Mouse (Mus musculus) left cerebral cortex, postnatal 14 days (tissue): Measurements from ENCODE around the gene Gprasp2. TPM values are rescaled to one million over a fixed set of nuclear protein-coding genes. Genes with fewer than 3 reads are reported as not detected.
"Not testable (repeated sequence)": the region's sequence is repeated elsewhere in the genome, so short reads cannot be mapped to it uniquely, and the experiment has no call there.

Experiments
- DNase-seq, 2 experiments: peaks; one replicate each; pipeline ENCODE4 v3.0.0; 2021 to 2022; ENCODE audit warnings: low spot score in 2 of 2, mixed read lengths in 1 of 2
- intact Hi-C: fragments of 180-260 bp; cut with DNase I; formaldehyde crosslinking; loops from one replicate; pipeline ENCODE4 v1.15.1; 2025
- long read RNA-seq, 2 experiments: library from polyadenylated mRNA; stranded (forward); transcript quantifications; one replicate each; pipeline ENCODE4 v2.0.0; 2021
- total RNA-seq, 2 experiments: library from RNA; stranded (reverse); gene quantifications; 2 replicates each; pipeline ENCODE4 v1.2.3; 2021

The Gprasp2 gene
- 100 to 1,000 TPM; 152 to 170 TPM for total RNA-seq
- long read RNA-seq, experiment 1, transcript Gprasp2-204 (7 exons, 880 nt) = major isoform, 8 of 69 reads
- long read RNA-seq, experiment 1, partial matches to known transcripts = 3 of 69 reads
- long read RNA-seq, experiment 1, other reads (novel, unspliced or antisense) = 55 of 69 reads
- long read RNA-seq, experiment 2, transcript Gprasp2-205 (5 exons, 776 nt) = minor isoform, 12 of 63 reads
- long read RNA-seq, experiment 2, transcript Gprasp2-204 (7 exons, 880 nt) = major isoform, 14 of 63 reads
- long read RNA-seq, experiment 2, partial matches to known transcripts = 7 of 63 reads
- long read RNA-seq, experiment 2, other reads (novel, unspliced or antisense) = 25 of 63 reads

DNA sequence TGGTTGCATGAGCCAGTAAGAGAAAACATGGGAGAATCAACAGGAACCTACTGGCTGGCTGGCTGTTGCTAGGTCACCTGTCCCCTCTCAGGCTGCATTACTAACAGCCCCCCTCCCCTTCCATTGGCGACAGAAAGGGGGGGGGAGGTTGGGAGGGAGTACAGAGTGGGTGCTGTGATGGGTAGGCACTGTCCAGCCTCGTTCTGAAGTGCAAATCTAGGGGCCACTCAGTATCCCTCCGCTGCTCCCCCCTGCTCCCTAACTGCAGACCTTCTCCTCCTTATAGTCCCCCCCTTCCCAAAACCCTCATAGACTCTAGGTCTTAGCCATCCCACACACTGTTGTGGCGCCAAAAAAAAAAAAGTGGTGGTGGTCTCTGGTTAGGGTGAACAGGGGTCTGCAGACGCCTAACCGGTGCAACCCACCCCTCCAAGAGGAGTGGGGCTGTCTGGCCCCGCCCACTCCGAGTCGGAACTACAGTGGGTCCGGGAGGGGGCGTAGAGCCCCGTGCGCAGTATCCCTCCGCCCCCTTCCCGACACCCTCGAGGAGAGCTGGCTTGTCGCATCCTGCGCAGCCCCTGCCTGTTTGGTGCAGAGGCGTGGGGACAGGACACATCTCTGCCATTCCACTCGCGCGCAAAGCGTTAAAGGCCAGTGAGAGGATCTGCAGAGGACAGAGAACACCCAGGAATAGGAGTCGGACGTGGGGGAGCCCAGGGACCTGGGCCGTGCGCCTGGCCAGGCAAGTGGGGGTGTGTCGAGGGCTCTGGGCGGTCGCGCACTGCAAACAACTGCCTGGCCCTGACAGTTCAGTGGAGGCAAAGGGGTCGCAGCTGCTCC lies at the start of gene Gprasp2:
Gprasp2 (plus strand) TSS at position 514 of the 840 bp plus-strand sequence.
- intact Hi-C loops = not testable (repeated sequence)

DNA sequence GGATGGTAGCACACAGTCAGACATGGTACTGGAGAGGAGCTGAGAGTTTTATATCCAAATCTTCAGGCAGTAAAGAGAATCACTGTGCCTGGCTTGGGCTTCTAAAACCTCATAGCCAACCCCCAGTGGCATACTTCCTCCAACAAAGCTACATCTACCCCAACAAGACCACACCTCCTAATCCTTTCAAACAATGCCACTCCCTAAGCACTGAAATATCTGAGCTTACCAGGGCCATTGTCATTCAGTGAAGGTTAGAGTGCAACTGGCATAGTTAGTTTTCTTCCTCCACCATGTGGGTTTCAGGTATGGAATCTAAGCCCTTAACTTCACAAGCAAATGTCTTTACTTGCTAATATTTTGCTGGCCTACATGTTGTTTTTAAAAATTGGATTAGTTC lies 47.3 kb upstream of the Gprasp2 start:
- intact Hi-C loops = no loop called here
- DNase-seq = no peak

More for the DNA sequence above, at the start of gene Gprasp2:
- DNase-seq = peak; percentile 57 to 66

DNA sequence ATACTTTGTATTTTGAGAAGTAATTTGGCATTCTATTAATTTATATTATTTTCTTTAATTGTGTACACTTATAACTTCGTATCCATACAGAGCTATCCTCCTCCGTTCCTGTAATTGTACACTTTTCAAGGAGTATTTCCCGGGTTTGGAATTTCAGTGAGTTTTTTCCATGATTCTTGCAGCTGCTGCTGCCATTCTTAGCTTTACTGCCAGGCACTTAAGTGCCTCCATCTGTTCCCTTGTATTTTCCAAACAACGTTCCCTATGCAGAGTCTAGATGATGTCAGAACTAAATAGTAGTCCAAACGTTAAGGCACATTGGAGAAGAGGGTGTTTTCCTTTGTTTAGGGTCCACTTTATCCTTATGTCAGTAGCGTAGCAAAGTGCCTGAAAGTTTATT lies 46.5 kb upstream of the Gprasp2 start:
- no peak for DNase-seq
- intact Hi-C loops = no loop called here

DNA sequence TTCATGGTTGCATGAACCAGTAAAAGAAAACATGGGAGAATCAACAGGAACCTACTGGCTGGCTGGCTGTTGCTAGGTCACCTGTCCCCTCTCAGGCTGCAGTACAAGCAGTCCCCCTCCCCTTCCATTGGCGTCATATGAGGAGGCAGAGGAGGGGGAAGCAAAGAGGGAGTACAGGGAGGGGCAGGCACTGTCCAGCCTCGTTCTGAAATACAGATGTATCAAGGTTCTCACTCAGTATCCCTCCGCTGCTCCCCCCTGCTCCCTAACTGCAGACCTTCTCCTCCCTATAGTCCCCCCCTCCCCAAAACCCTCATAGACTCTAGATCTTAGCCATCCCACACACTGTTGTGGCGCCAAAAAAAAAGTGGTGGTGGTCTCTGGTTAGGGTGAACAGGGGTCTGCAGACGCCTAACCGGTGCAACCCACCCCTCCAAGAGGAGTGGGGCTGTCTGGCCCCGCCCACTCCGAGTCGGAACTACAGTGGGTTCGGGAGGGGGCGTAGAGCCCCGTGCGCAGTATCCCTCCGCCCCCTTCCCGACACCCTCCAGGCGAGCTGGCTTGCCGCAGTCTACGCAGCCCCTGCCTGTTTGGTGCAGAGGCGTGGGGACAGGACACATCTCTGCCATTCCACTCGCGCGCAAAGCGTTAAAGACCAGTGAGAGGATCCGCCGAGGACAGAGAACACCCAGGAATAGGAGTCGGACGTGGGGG lies 43.1 kb upstream of the Gprasp2 start:
- intact Hi-C loops = not testable (repeated sequence)

DNA sequence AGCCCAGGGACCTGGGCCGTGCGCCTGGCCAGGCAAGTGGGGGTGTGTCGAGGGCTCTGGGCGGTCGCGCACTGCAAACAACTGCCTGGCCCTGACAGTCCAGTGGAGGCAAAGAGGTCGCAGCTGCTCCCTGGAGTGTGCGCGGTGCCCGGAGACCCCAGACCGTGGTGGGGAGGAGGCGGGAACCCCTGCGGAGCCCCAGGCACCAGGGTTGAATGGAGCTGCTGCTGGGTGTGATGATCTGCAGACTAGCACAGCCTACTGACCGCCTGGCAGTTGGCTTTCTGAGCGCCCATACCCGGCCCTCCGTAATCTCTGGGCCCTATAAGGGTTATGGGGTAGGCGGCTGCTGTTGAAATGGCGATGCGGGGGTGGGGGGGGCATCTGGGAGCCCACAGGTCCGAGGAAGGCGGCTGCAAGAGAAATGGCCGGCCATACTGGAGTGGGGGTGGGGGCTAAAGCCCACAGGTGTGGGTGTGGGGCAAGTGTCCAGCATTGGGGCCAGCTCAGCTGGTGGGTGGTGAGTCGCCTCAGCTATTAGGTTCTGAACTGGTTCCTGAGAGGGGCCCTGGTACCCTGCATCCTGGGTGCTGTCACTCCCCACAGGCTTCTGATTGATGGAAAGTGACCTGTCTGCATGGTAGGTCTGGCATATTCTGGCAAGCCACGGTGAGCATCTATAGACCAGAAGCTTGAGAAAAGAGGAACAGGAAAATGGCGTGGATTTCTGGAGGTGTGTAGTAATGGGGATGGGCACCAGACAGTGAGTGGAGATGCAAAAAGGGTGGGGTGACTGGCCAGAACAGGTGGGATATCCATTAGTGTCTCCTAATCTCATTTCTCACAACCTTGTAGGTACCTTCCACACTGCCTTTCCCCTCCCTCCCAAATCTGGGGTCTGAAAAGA lies 42.3 kb upstream of the Gprasp2 start:
- DNase-seq, intact Hi-C loops: not testable (repeated sequence)

More for the DNA sequence above, 43.1 kb upstream of the Gprasp2 start:
- DNase-seq = peak; percentile 66 to 79

DNA sequence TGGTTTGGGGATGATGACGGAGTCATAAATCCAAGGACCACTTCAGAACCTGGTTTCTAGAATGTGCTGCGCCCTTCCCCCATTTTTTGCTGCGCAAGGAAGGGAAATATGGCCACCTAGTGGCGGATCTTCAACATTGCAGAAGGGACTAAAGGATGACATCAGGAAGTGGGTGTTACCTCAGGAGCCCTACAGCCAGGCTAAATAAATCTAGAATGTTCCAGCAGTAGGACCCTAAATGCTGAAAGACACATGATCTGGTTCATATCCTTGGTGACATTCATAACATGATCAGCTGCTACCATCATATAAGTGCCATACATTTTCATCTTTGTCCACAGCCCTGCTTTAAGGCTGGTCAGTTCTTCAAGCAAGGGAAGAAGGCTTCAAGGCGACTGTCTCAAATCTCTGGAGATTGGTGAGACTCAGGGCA lies 41.6 kb upstream of the Gprasp2 start, which contains the start of gene Bhlhb9:
Bhlhb9 (plus strand) TSS at position 383 of the 433 bp plus-strand sequence.
- peak; percentile 58 to 71 for DNase-seq
- intact Hi-C loops = not testable (repeated sequence)

DNA sequence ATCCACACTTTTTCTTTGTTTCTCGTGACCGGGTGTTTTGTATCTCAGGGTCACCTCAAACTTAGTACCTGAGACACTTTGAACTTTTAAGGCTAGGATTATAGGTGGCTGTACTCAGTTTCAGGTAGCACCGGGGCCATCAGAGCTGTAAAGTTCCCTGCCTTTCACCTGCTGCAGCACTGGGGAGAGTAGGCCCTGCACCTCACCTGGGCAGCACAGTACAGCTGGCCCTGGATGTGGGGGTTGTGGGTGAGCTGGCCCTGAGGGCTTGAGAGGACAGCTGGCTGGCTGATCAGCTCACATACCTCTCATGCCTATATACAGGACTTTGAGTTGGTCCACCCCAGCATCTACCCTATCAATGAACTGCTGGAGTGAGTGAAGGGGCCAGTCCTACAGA lies 34.7 kb upstream of the Gprasp2 start:
- intact Hi-C loops = loop anchor here (5.0 kb wide), 1 partner anchor 38 kb away; no protein-coding TSS in a partner anchor
- DNase-seq = no peak

DNA sequence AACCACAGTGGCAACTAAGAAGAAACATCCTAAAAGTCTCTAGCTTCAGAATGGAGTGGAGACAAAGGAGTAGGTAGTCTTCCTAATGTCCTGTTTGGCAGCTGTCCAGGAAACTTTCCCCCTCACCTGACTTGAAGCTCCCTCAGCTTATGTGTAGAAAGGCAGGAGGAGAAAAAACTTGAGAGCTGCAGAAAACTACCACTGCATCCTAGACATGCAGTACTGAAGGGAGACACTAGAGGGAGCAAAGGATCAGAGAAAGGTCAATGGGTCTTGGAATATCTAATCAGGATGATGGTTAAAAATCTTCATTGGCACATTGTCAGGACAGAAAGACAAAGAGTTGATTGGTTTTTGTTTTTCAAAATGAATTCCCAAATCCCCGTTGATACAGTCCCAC lies 33.1 kb upstream of the Gprasp2 start:
- DNase-seq = peak; percentile 52 to 68
- intact Hi-C loops = loop anchor here (5.0 kb wide), 1 partner anchor 157 kb away; no protein-coding TSS in a partner anchor

DNA sequence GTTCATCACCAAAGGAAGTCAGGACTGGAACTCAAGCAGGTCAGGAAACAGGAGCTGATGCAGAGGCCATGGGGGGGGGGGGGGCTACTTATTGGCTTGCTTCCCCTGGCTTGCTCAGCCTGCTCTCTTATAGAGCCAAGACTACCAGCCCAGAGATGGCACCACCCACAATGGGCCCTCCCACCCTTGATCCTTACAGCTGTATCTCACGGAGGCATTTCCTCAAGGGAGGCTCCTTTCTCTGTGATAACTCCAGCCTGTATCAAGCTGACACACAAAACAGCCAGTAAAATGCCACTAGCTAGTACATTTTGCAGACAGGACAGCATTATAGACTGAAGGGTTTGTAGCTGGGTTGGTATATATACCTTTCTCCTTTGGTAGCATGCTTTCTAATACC lies 2.9 kb upstream of the Gprasp2 start:
- DNase-seq, intact Hi-C loops: not testable (repeated sequence)

DNA sequence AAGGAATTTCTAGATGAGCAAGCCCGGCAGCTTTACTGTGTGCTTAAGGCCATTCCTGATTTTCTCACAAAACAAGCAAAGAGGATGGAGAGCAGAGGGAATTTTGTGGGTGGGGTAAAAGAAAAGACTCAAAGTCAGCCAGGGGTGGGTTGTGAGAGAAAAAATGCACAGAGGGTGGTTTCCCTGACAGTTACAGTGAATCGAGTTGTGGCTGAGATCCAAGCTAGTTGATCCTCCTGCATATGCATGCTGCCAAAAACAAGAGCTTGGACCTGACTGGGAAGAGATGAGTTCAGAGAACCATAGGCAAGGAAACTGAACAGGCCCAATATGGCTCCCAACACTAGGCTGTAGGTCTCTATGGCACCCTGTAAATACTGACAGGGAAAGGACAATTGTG lies 938 bp upstream of the Gprasp2 start:
- intact Hi-C loops = no loop called here
- DNase-seq = no peak

DNA sequence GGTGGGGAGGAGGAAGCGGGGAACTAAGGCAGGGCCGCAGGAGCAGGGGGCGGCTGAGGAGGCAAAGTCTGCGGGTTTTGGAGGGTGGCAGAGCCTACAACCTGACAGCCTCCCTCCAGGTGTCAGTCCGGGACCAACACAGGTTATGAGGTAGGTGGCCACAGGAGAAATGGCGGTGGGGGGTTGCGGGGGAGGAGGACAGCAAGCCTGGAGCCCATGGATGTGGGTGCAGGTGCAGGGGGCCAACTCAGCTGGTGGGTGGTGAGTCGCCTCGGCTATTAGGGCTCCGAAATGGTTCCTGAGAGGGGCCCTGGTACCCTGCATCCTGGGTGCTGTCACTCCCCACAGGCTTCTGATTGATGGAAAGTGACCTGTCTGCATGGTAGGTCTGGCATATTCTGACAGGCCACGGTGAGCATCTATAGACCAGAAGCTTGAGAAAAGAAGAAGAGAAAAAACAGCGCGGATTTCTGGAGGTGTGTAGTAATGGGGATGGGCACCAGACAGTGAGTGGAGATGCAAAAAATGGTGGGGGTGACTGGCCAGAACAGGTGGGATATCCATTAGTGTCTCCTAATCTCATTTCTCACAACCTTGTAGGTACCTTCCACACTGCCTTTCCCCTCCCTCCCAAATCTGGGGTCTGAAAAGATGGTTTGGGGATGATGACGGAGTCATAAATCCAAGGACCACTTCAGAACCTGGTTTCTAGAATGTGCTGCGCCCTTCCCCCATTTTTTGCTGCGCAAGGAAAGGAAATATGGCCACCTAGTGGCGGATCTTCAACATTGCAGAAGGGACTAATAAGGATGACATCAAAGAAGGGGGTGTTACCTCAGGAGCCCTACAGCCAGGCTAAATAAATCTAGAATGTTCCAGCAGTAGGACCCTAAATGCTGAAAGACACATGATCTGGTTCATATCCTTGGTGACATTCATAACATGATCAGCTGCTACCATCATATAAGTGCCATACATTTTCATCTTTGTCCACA lies 860 bp downstream of the Gprasp2 start:
- intact Hi-C loops = loop anchor here (5.0 kb wide), 1 partner anchor 37 kb away; no protein-coding TSS in a partner anchor
- DNase-seq = peak; percentile 46 to 50

DNA sequence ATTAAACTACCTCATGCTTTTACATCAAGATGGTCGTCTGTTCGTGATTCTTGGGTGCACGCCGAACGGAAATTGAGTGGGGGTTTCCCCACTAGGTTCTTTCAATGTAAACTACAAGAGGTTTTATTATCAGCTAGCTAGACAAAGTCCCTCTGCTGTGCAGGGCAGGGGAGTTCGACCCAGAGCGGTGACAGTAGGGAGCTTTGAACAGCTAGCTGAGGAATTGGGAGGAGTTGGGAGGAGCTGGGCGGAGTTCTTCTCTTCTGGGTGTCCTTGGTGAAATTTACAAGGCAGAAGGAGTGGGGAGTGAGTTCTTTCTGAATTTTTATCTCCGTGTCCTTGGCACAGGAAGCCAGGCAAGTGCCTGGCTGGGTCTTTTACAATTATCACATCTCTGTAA lies 28.0 kb downstream of the Gprasp2 start:
- DNase-seq, intact Hi-C loops: not testable (repeated sequence)

DNA sequence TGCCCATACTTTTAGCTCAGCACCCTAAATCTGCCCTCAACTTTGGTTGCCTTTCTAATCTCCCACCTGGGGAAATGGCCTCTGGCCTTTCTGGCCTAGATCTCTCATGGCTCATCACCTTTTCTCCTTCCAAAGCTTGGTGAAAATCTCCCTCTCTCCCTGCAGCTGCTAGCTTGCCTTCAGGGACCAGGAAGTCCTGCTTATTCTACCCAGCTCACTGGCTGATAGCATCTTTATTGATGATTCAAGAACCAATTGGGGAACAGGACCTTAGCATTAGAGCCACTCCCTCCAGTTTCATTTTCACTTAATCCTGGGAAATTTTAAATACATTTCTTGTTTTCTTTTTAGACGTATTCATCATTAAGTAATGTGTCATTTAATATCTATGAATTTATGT lies 37.8 kb downstream of the Gprasp2 start:
- intact Hi-C loops = no loop called here
- no peak for DNase-seq

DNA sequence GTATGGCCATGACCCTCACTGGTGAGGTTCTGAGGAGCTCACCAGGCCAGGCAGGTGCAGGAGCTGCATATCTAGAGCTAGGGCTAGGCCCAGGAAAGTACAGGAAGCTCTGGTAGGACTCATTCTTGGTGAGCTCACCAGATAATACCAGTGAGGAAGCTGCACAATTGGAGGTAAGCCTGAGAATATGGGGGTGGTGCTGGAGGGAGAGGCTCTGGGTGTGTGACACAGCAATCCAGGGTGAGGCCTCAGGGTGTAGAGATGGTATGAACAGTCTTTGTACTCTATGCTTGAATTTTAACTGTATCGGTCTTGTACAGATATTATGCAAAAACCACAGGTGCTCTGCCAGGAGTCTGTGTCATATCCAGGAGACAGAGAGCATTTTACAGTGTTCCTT lies 40.8 kb downstream of the Gprasp2 start:
- DNase-seq = no peak
- intact Hi-C loops = no loop called here

DNA sequence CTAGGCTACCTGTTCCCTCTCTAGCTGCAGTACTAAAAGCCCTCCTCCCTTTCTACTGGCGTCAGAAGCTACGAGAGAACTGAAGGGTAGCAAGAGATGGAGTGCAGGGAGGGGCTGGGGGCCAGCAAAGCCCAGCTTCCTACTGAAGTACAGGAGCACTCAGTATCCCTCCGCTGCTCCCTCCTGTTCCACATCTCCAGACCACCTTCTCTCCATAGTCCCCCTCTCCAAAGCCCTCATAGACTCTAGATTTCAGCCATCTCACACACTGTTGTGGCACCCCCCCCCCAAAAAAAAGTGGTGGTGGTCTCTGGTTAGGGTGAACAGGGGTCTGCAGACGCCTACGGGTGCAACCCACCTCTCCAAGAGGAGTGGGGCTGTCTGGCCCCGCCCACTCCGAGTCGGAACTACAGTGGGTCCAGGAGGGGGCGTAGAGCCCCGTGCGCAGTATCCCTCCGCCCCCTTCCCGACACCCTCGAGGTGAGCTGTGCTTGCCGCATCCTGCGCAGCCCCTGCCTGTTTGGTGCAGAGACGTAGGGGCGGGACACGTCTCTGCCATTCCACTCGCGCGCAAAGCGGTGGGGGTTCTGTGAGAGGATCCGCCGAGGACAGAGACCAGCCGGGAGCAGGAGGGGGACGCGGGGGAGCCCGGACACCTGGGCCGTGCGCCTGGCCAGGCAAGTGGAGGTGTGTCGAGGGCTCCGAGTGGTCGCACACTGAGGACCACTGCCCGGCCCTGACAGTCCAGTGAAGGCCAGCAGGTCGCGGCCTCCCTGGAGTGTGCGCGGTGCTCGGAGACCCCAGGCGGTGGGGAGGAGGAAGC lies 46.8 kb downstream of the Gprasp2 start:
- DNase-seq = peak; percentile 83 to 89
- intact Hi-C loops = loop anchor here (5.0 kb wide), 1 partner anchor 38 kb away; no protein-coding TSS in a partner anchor

DNA sequence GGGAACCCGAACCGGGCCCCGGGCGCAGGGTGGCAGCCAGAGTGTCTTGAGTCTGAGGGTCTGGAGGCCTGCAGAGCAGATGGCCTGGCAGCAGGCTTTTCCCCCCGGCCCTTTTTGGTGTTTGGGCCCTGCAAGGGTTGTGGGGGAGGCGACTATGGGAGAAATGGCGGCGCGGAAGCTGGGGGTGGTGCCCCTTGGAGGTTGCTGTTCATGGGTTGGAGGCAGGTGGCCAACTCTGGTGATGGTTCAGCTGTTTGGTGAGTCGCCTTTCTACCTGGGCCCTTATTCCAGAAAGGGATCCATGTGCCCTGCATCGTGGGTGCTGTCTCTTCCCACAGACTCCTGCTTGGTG lies 47.4 kb downstream of the Gprasp2 start:
- intact Hi-C loops = loop anchor here (5.0 kb wide), 1 partner anchor 39 kb away; no protein-coding TSS in a partner anchor
- peak in 1 of 2 experiments; percentile 9 for DNase-seq
